ENCODE assay signal across 8 mouse cellular contexts in the genomic region with DNA sequence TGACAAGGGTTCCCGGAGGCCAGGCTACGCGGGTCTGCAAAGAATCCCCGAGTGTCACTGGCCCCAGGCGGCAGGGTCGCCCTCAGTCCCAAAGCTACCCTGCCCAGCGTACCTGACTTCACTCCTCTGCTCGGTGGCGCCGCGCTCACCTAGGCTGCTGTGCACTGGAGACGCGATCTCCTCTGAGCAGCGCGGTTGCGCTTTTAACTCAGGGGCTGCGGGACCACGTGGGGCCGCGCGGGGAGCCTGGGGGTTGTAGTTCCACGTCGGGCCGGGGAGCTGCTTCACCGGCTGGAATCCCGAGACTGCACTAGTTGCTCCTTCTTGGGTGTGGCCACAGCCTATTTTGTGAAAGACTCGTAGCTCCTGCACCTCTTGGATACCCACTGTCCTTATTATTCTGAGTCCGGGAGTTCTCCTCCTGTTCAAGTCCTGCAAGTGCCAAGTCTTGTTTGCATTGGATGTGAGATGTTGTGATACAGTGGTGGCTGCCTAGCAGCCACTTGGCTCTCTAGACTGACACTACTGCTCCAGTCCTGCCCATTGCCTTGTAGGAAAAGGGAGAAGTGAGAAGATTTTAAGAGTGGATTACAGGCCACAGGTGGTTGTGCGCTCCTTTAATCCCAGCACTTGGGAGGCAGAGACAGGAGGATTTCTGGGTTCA. TPM values are rescaled to one million over a fixed set of nuclear protein-coding genes. Genes with fewer than 3 reads are reported as not detected.
DNase-seq lines count a peak whose midpoint lies in the region; ATAC-seq and TF ChIP-seq lines count a peak whose summit lies in the region.

A gene (minus strand): TSS at position 510 of the 664 bp plus-strand sequence.

- 6% methylated on average over 29 of the region's 29 CpGs for WGBS in embryonic facial prominence, embryonic 10.5 days
- WGBS in intestine, postnatal 0 days = 5% methylated on average over 29 of the region's 29 CpGs
- 6% methylated on average over 29 of the region's 29 CpGs for WGBS in limb, embryonic 11.5 days
- 6% methylated on average over 29 of the region's 29 CpGs for WGBS in midbrain, embryonic 12.5 days

- H3K9me3 ChIP-seq in embryonic facial prominence, embryonic 10.5 days = no peaks in the 10 kb centered on the region
- H3K9me3 ChIP-seq in intestine, postnatal 0 days (ENCODE audit: control insufficient read depth) = no peaks in the 10 kb centered on the region
- H3K9me3 ChIP-seq in limb, embryonic 11.5 days (ENCODE audit: control insufficient read depth, low read length) = no peaks in the 10 kb centered on the region
- H3K9me3 ChIP-seq in midbrain, embryonic 12.5 days = no peaks in the 10 kb centered on the region

- peaks cover 7% of the 10 kb centered on the region; the same call in 1 of the 2 replicates for H3K4me1 ChIP-seq in embryonic facial prominence, embryonic 10.5 days
- H3K4me1 ChIP-seq in intestine, postnatal 0 days (replicated peaks; ENCODE audit: control insufficient read depth, insufficient read depth, low read length) = no peaks in the 10 kb centered on the region
- H3K4me1 ChIP-seq in limb, embryonic 11.5 days (ENCODE audit: control insufficient read depth, insufficient read depth, low read length) = no peaks in the 10 kb centered on the region
- peaks cover 4% of the 10 kb centered on the region; the same call in 1 of the 2 replicates for H3K4me1 ChIP-seq in midbrain, embryonic 12.5 days

- H3K27ac ChIP-seq in embryonic facial prominence, embryonic 10.5 days (replicated peaks) = peak within 1 kb of the TSS; percentile 69
- peak within 1 kb of the TSS; percentile 57 for H3K27ac ChIP-seq in intestine, postnatal 0 days (ENCODE audit: low read depth, low read length)
- H3K27ac ChIP-seq in limb, embryonic 11.5 days (replicated peaks; ENCODE audit: low read depth, low read length) = no peak within 1 kb of the TSS
- no peak within 1 kb of the TSS for H3K27ac ChIP-seq in midbrain, embryonic 12.5 days (replicated peaks)

- no peaks in the 10 kb centered on the region for H3K36me3 ChIP-seq in embryonic facial prominence, embryonic 10.5 days (replicated peaks)
- H3K36me3 ChIP-seq in intestine, postnatal 0 days (ENCODE audit: control insufficient read depth, insufficient read depth) = no peaks in the 10 kb centered on the region
- H3K36me3 ChIP-seq in limb, embryonic 11.5 days (ENCODE audit: control insufficient read depth, insufficient read depth, low read length) = no peaks in the 10 kb centered on the region
- no peaks in the 10 kb centered on the region for H3K36me3 ChIP-seq in midbrain, embryonic 12.5 days

- peak; percentile 88 for ATAC-seq in granulocyte monocyte progenitor cell, adult 5-6 weeks (replicated peaks; ENCODE audit: poor library complexity, severe bottlenecking)
- peak; percentile 79 for ATAC-seq in intestine, postnatal 0 days
- ATAC-seq in limb, embryonic 11.5 days (ENCODE audit: insufficient number of reproducible peaks, low FRiP score, low TSS enrichment, low read depth) = peak; percentile 85
- peak; percentile 90 for ATAC-seq in midbrain, embryonic 12.5 days (ENCODE audit: low FRiP score, low read depth)

- peak within 1 kb of the TSS; percentile 68 for H3K4me3 ChIP-seq in embryonic facial prominence, embryonic 10.5 days
- H3K4me3 ChIP-seq in intestine, postnatal 0 days (ENCODE audit: low read depth, low read length) = peak within 1 kb of the TSS; percentile 50
- H3K4me3 ChIP-seq in limb, embryonic 11.5 days (ENCODE audit: low read depth, low read length) = peak within 1 kb of the TSS; percentile 36
- peak within 1 kb of the TSS; percentile 57 for H3K4me3 ChIP-seq in midbrain, embryonic 12.5 days

- peaks cover 29% of the 10 kb centered on the region for H3K27me3 ChIP-seq in embryonic facial prominence, embryonic 10.5 days (replicated peaks; ENCODE audit: low read depth, poor library complexity, severe bottlenecking)
- no peaks in the 10 kb centered on the region for H3K27me3 ChIP-seq in intestine, postnatal 0 days (replicated peaks; ENCODE audit: control insufficient read depth, insufficient read depth, low read length)
- H3K27me3 ChIP-seq in limb, embryonic 11.5 days (ENCODE audit: control insufficient read depth, insufficient read depth, low read length) = no peaks in the 10 kb centered on the region
- H3K27me3 ChIP-seq in midbrain, embryonic 12.5 days = peaks cover 6% of the 10 kb centered on the region; the same call in 1 of the 2 replicates

- peak within 1 kb of the TSS; percentile 60 for H3K9ac ChIP-seq in intestine, postnatal 0 days (ENCODE audit: low read depth, low read length)
- peak within 1 kb of the TSS; percentile 28; the same call in 1 of the 2 replicates for H3K9ac ChIP-seq in limb, embryonic 11.5 days (ENCODE audit: low read length)
- H3K9ac ChIP-seq in midbrain, embryonic 12.5 days (replicated peaks) = peak within 1 kb of the TSS; percentile 65

- peak; percentile 24; the same call in 1 of the 2 replicates for TF ChIP-seq CTCF in intestine, postnatal 0 days (IDR thresholded peaks at IDR 0.05; ENCODE audit: low read depth)

- DNase-seq in adrenal gland, adult 8-10 months = peak; percentile 61
- DNase-seq in embryonic facial prominence, embryonic 10.5 days (ENCODE audit: low spot score) = peak; percentile 83
- peak; percentile 84 for DNase-seq in limb, embryonic 11.5 days (ENCODE audit: low spot score)
- DNase-seq in skeletal muscle tissue, adult 2 months (ENCODE audit: low read depth, low spot score) = peak; percentile 35
- no peak for DNase-seq in c-Kit-positive CD71-positive TER-119-positive erythroid progenitor cells, embryonic 14.5 days (ENCODE audit: low spot score)

- peak within 1 kb of the TSS; percentile 76 for H3K4me2 ChIP-seq in intestine, postnatal 0 days (replicated peaks; ENCODE audit: low read depth)
- peak within 1 kb of the TSS; percentile 53 for H3K4me2 ChIP-seq in limb, embryonic 11.5 days (ENCODE audit: low read depth, severe bottlenecking)
- H3K4me2 ChIP-seq in midbrain, embryonic 12.5 days (replicated peaks) = peak within 1 kb of the TSS; percentile 76

RNA-seq across cellular contexts. Expression of the gene that starts here (rescaled TPM):
- 1 to 10 TPM; 3.0 to 6.7 (median 4.7) TPM for total RNA-seq in adrenal gland, adult 8-10 months (2022)
- polyA plus RNA-seq in embryonic facial prominence, embryonic 10.5 days (2016; fragmentation: Nextera tagmentation; extraction: Ambion mirVana) = 6.7 and 7.8 TPM in 2 replicates
- 20.9 and 29.3 TPM in 2 replicates for total RNA-seq in granulocyte monocyte progenitor cell, adult 5-6 weeks (2014; fragmentation: Nextera tagmentation)
- 13.4 and 19.9 TPM in 2 replicates for total RNA-seq in granulocyte monocyte progenitor cell, adult 5-6 weeks (2017)
- polyA plus RNA-seq in intestine, postnatal 0 days (2015; fragmentation: Nextera tagmentation; extraction: Ambion mirVana) = 967 and 1,051 TPM in 2 replicates
- 4.3 and 5.1 TPM in 2 replicates for polyA plus RNA-seq in limb, embryonic 11.5 days (2014; fragmentation: Nextera tagmentation; extraction: Ambion mirVana)
- 16.3 and 16.7 TPM in 2 replicates for polyA plus RNA-seq in midbrain, embryonic 12.5 days (2016; fragmentation: Nextera tagmentation; extraction: Ambion mirVana)

Comparison
In these comparisons a context has a peak if more than half of its experiments do, and no peak if none do; other contexts are left out.
1. RNA of the gene that starts here (polyA plus RNA-seq): 967 to 1,051 TPM in intestine, postnatal 0 days; 16.3 to 16.7 TPM in midbrain, embryonic 12.5 days, 6.7 to 7.8 TPM in embryonic facial prominence, embryonic 10.5 days and 4.3 to 5.1 TPM in limb, embryonic 11.5 days; every median in the first group is over 10 times any median in the second.
2. H3K27ac ChIP-seq: peak in embryonic facial prominence, embryonic 10.5 days (single experiment) and intestine, postnatal 0 days (single experiment); none in limb, embryonic 11.5 days (single experiment) and midbrain, embryonic 12.5 days (single experiment).
3. Peak in every context shown above with its lines, with median percentiles within 50 percentile points of each other: H3K4me3 ChIP-seq, ATAC-seq, H3K4me2 ChIP-seq and H3K9ac ChIP-seq.